Mouse (Mus musculus): ENCODE measurements around the gene Phc3. TPM values are rescaled to one million over a fixed set of nuclear protein-coding genes. Genes with fewer than 3 reads are reported as not detected.
"Not testable (repeated sequence)": the region's sequence is repeated elsewhere in the genome, so short reads cannot be mapped to it uniquely, and the experiment has no call there.

Gene Phc3
- polyA plus RNA-seq, 1 experiment from 2014 or later = 3.9 TPM

- no peak overlapping the region for H3K4me3 ChIP-seq
- H3K27me3 ChIP-seq (ENCODE audit: low read depth, poor library complexity, severe bottlenecking) = no peaks in the 10 kb centered on the region
- peaks cover 50% of the 10 kb centered on the region for H3K36me3 ChIP-seq
- WGBS = 93% methylated on average over 8 of the region's 8 CpGs
- H3K27ac ChIP-seq (replicated peaks) = no peak overlapping the region
- no peak for DNase-seq (ENCODE audit: low spot score)
- H3K4me1 ChIP-seq = no peaks in the 10 kb centered on the region
- no peaks in the 10 kb centered on the region for H3K9me3 ChIP-seq (replicated peaks)
Observed at GRCm38 (mm10) chr3:30899407-30899806, 69.8 kb downstream of the Phc3 start.

- Histone ChIP-seq H3K4me3 (no peak overlapping the region), H3K9me3 (replicated peaks) (no peaks in the 10 kb centered on the region), H3K36me3 (peaks cover 41% of the 10 kb centered on the region), H3K27ac (replicated peaks) (no peak overlapping the region), H3K27me3 (ENCODE audit: low read depth, poor library complexity, severe bottlenecking) (no peaks in the 10 kb centered on the region), H3K4me1 (no peaks in the 10 kb centered on the region)
- DNase-seq (ENCODE audit: low spot score) = no peak
- WGBS = 94% methylated on average over 5 of the region's 5 CpGs
Observed at GRCm38 (mm10) chr3:30896721-30897120, 72.5 kb downstream of the Phc3 start.

DNA sequence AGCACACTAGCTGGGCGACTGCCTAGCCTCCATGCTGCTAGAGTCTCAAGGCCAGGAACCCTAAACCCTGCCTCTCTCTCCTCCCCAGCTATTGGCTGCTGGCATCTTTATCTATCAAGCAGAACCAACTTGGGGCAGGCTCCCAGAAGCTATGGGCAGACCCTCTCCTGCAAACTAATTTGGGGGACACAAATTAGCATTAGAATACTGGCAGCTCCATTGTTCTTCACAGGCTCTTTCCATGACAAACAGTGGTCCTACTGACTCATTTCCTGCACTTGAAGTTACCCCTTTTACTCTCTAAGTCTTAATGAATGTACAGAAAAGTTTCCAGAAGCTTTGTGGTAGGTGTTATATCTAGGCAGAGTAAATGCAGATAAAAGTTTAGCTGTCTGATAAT, 80.2 kb downstream of the Phc3 start:
- DNase-seq (ENCODE audit: low spot score) = no peak
- Histone ChIP-seq H3K27me3 (ENCODE audit: low read depth, poor library complexity, severe bottlenecking) (no peaks in the 10 kb centered on the region), H3K36me3 (no peaks in the 10 kb centered on the region), H3K4me1 (peaks cover 6% of the 10 kb centered on the region), H3K4me3 (no peak overlapping the region), H3K9me3 (replicated peaks) (peaks cover 1% of the 10 kb centered on the region; the same call in 1 of the 2 replicates), H3K27ac (replicated peaks) (no peak overlapping the region)
- 26% methylated on average over 1 of the region's 1 CpGs for whole genome bisulfite sequencing

DNA sequence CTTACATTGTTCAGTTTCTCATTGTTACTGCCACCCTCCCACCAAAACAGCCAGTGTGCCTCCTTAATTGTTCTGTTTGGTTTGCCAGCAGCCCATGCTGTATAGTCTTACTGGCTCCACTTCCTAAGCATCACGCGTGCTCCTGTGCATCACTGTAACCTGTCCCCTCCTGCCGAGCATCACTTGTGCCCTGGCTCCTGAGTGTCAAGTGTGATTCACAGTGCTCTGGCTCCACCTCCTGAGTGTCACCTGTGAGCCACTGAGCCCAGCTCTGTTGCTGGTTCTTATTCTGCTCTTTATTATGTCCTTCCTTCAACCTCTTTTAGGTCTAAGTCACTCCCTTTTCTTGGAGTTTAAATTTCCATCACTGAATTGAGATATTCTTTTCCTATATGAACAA, 81.8 kb downstream of the Phc3 start:
- DNase-seq (ENCODE audit: low spot score) = no peak
- 88% methylated on average over 3 of the region's 3 CpGs for WGBS

DNA sequence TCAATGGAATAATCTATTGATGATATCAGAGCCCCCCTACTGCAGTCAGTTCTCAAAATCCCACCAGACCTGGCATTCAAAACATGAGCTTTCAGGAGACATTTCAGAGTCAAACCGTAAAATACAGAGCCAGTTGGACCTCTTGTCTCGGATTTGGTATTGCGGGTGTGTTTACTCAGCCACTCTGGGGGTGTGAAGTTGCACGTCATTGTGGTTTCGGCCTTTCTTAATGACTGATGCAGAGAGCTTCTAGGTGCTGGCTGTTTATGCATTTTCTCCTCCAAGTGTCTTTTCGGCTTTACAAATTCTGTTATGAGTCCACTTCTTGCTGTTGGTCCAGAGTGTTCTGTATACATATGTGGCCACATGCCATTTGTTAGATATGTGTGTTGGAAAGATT, 92.5 kb downstream of the Phc3 start:
- no peaks in the 10 kb centered on the region for H3K27me3 ChIP-seq (ENCODE audit: low read depth, poor library complexity, severe bottlenecking)
- WGBS = 90% methylated on average over 6 of the region's 6 CpGs
- DNase-seq (ENCODE audit: low spot score) = no peak
- H3K27ac ChIP-seq (replicated peaks) = no peak overlapping the region
- no peaks in the 10 kb centered on the region for H3K9me3 ChIP-seq (replicated peaks)
- no peak overlapping the region for H3K4me3 ChIP-seq
- H3K4me1 ChIP-seq = no peaks in the 10 kb centered on the region
- no peaks in the 10 kb centered on the region for H3K36me3 ChIP-seq

More for the DNA sequence above, 81.8 kb downstream of the Phc3 start:
- Histone ChIP-seq H3K4me1 (peaks cover 6% of the 10 kb centered on the region), H3K27me3 (ENCODE audit: low read depth, poor library complexity, severe bottlenecking) (no peaks in the 10 kb centered on the region), H3K36me3 (no peaks in the 10 kb centered on the region), H3K9me3 (replicated peaks) (peaks cover 6% of the 10 kb centered on the region), H3K27ac (replicated peaks) (no peak overlapping the region), H3K4me3 (no peak overlapping the region)

- 95% methylated on average over 1 of the region's 1 CpGs for WGBS
- no peaks in the 10 kb centered on the region for H3K36me3 ChIP-seq
- H3K27ac ChIP-seq (replicated peaks) = no peak overlapping the region
- H3K9me3 ChIP-seq (replicated peaks) = no peaks in the 10 kb centered on the region
- H3K4me3 ChIP-seq = no peak overlapping the region
- H3K27me3 ChIP-seq (ENCODE audit: low read depth, poor library complexity, severe bottlenecking) = no peaks in the 10 kb centered on the region
- H3K4me1 ChIP-seq = peaks cover 15% of the 10 kb centered on the region
- no peak for DNase-seq (ENCODE audit: low spot score)
Observed at GRCm38 (mm10) chr3:30869995-30870394, 99.2 kb downstream of the Phc3 start.

GRCm38 (mm10) chr3:30868625-30869024, 100.6 kb downstream of the Phc3 start:
- no peak for DNase-seq (ENCODE audit: low spot score)
- Histone ChIP-seq H3K9me3 (replicated peaks) (no peaks in the 10 kb centered on the region), H3K27me3 (ENCODE audit: low read depth, poor library complexity, severe bottlenecking) (no peaks in the 10 kb centered on the region), H3K4me1 (peaks cover 15% of the 10 kb centered on the region), H3K4me3 (no peak overlapping the region), H3K36me3 (no peaks in the 10 kb centered on the region), H3K27ac (replicated peaks) (no peak overlapping the region)
- 77% methylated on average over 5 of the region's 5 CpGs for WGBS

DNA sequence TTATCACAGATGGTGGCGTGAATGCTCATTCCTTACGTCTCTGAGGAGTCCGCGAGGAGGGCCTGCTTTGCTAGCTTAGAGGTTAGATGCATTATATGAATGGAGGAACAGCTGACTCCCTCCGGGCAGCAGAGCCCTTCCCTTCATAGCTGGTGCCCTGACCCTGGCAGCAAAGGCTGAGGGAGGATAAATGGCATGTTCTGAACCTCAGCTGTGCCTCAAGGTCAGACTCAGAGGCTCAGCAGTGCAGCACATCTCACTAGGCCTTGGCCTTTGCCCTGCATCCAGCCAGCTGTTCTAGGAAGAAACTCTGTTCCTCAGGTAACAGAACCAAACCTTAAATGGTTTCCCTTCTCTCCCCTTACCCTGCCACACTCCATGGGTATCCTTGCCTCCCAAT, 101.0 kb downstream of the Phc3 start:
- DNase-seq (ENCODE audit: low spot score) = no peak
- no peaks in the 10 kb centered on the region for H3K27me3 ChIP-seq (ENCODE audit: low read depth, poor library complexity, severe bottlenecking)
- no peaks in the 10 kb centered on the region for H3K36me3 ChIP-seq
- 84% methylated on average over 5 of the region's 5 CpGs for WGBS
- no peak overlapping the region for H3K27ac ChIP-seq (replicated peaks)
- no peak overlapping the region for H3K4me3 ChIP-seq
- no peaks in the 10 kb centered on the region for H3K9me3 ChIP-seq (replicated peaks)
- peaks cover 15% of the 10 kb centered on the region for H3K4me1 ChIP-seq

- 79% methylated on average over 1 of the region's 1 CpGs for WGBS
- no peaks in the 10 kb centered on the region for H3K9me3 ChIP-seq (replicated peaks)
- no peak overlapping the region for H3K4me3 ChIP-seq
- H3K4me1 ChIP-seq = peaks cover 15% of the 10 kb centered on the region
- DNase-seq (ENCODE audit: low spot score) = no peak
- H3K27ac ChIP-seq (replicated peaks) = no peak overlapping the region
- H3K36me3 ChIP-seq = no peaks in the 10 kb centered on the region
- H3K27me3 ChIP-seq (ENCODE audit: low read depth, poor library complexity, severe bottlenecking) = no peaks in the 10 kb centered on the region
Observed at GRCm38 (mm10) chr3:30864640-30865039, 104.6 kb downstream of the Phc3 start.

DNA sequence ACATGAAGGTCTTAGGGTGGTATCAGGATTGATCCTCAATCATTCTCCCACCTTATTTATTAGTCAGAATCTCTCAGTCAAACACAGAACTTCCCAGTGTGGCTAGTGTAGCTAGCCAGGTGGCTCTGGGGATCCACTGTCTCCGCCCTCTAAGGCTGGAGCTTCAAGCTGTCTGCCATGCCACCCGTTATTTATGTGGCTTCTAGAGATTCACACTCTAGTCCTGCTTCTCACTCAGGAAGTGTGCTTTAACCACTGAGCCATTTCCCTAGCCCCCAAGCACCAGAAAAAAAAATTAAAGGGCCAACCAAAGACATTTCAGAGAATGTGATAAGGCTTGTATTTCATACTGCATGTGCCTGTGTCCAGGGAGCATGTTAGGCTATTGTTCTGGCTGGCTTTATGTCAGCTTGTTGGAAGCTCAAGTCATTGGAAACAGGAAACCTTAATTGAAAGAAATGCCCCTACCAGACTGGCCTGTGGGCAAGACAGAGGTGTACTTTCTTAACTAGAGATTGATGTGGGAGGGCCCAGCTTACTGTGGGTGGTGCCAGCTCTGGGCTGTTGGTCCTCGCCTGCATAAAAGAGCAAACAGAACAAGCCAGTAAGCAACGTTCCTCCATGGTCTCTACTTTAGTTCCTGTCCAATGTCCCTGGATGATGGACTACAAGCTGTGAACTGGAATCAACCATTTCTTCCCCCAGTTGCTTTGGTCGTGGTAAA, 105.3 kb downstream of the Phc3 start:
- Histone ChIP-seq H3K4me3 (no peak overlapping the region), H3K9me3 (replicated peaks) (no peaks in the 10 kb centered on the region), H3K27ac (replicated peaks) (no peak overlapping the region), H3K27me3 (ENCODE audit: low read depth, poor library complexity, severe bottlenecking) (no peaks in the 10 kb centered on the region), H3K36me3 (no peaks in the 10 kb centered on the region), H3K4me1 (peaks cover 15% of the 10 kb centered on the region)
- DNase-seq (ENCODE audit: low spot score) = no peak
- 80% methylated on average over 5 of the region's 5 CpGs for WGBS

GRCm38 (mm10) chr3:30860705-30861104, 108.5 kb downstream of the Phc3 start:
- no peak overlapping the region for H3K4me3 ChIP-seq
- H3K27me3 ChIP-seq (ENCODE audit: low read depth, poor library complexity, severe bottlenecking) = peaks cover 30% of the 10 kb centered on the region
- WGBS = 80% methylated on average over 4 of the region's 4 CpGs
- H3K36me3 ChIP-seq = no peaks in the 10 kb centered on the region
- H3K4me1 ChIP-seq = peaks cover 6% of the 10 kb centered on the region
- no peaks in the 10 kb centered on the region for H3K9me3 ChIP-seq (replicated peaks)
- H3K27ac ChIP-seq (replicated peaks) = no peak overlapping the region
- no peak for DNase-seq (ENCODE audit: low spot score)

- H3K9me3 ChIP-seq (replicated peaks); H3K27ac ChIP-seq (replicated peaks); H3K36me3 ChIP-seq; DNase-seq (ENCODE audit: low spot score); H3K4me1 ChIP-seq; H3K4me3 ChIP-seq: not testable (repeated sequence)
- 92% methylated on average over 8 of the region's 8 CpGs for WGBS
- peaks cover 41% of the 10 kb centered on the region for H3K27me3 ChIP-seq (ENCODE audit: low read depth, poor library complexity, severe bottlenecking)
Observed at GRCm38 (mm10) chr3:30859599-30859998, 109.6 kb downstream of the Phc3 start.

DNA sequence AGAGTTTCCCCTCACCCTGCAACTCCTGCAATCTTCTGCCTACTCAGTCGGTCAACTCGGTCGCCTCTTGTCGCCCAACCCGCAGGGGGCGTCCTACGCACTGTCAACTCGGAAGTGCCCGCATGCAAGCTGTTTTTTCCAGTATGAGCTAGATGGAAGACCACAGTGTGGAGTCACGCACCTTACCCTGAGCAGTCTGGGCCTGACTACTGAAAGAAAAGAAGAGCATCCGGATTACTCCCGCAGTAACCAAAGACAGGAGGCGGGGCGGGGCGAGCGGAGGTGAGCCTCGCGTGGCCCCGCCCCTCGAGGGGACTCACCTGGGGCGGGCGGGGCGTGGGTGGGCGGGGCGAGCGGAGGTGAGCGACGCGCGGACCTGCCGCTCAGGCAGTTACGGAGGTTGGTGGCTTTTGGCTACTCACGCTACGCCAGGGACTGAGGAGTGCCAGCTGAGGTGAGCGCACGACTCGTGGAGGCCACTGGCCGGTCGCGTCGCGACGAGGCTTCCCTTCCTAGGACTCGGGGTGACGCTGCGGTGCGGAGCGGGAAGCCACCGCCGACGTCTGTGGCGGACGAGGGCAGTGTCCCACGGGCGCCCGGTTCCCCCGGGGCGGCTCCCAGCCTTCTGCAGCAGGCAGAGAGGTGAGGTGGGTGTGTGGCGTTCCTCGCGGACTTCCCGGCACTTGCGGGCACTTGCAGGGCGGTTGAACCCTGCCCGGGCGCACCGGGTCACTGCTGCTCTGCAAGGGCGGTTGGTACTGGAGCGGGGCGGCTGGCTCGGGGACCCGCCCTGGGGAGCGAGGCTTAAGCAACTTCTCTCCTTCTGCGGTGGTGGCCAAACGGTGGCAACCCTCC, 113.4 kb downstream of the Phc3 start, which contains the start of gene Gpr160:
Gpr160 (plus strand) TSS at position 347 of the 855 bp plus-strand sequence.
- DNase-seq (ENCODE audit: low spot score) = peak; percentile 52
- under 1% methylated on average over 75 of the region's 75 CpGs for WGBS
- H3K4me1 ChIP-seq = peaks cover 10% of the 10 kb centered on the region
- peaks cover 51% of the 10 kb centered on the region for H3K27me3 ChIP-seq (ENCODE audit: low read depth, poor library complexity, severe bottlenecking)
- no peaks in the 10 kb centered on the region for H3K9me3 ChIP-seq (replicated peaks)
- no peaks in the 10 kb centered on the region for H3K36me3 ChIP-seq
- no peak within 1 kb of the TSS; the same call in 1 of the 2 replicates for H3K27ac ChIP-seq (replicated peaks)
- H3K4me3 ChIP-seq = peak within 1 kb of the TSS; percentile 62
